Mouse (Mus musculus): Measurements from ENCODE around the gene Foxred2. TPM values are rescaled to one million over a fixed set of nuclear protein-coding genes. Genes with fewer than 3 reads are reported as not detected.
A peak's percentile ranks its signal among the peaks of the same experiment; 100 is the strongest.

Gene Foxred2
- polyA plus RNA-seq, 1 experiment from 2014 or later: 8.4 TPM

DNA sequence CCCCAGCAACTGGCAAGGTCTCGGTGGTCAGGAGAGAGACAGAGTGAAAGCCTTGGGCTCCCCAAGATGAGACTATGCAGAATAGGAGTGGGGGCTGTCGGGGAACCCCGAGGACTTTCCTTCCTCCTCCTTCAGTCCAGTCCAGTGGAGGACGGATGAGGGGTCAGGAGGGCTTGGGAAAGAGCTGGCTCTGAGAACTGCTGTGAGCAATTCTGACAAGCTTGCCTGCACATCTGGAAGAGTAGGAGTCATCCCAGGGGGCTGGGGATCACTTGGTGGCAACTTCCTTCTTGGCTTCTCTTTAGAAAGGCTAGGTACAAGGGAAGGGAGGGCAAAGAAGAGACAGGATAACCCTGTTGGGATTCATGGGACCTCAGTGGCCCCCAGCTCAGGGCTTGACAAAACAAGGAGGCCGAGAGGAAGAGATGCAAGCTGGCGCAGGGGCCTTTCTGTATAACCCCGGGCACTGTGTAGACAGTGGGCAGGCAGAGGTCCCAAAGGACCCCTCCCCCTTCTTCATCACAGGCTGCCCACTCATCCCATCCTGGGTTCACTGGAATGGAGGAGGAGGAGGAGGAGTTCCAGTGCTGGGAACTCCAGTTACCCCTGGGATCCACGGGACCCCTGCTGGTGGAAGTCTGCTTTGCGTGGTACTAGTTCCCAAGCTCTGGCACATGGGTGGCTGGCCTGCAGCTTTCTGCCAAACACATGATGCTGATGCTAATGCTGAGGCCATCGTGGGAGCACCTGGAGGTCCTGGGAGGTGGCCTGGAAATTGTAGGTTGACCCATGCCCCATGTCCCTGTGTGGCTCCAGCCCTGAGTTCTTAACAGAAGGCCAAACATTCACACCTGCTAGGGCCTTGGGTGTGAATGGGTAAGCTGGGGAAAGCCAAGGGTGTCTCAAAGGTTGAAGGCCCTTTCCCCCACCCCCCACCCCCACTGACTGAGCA is 35.7 kb downstream of the Foxred2 start:
- ATAC-seq (replicated peaks; ENCODE audit: insufficient number of reproducible peaks, low FRiP score, low TSS enrichment, low read depth) (no peak), DNase-seq (ENCODE audit: low spot score) (peak; percentile 50)
- H3K27ac ChIP-seq (replicated peaks; ENCODE audit: low read depth, low read length): no peak overlapping the region
- H3K36me3 ChIP-seq (replicated peaks; ENCODE audit: control insufficient read depth, insufficient read depth, low read depth, low read length): peaks cover 4% of the 10 kb centered on the region
- H3K4me1 ChIP-seq (ENCODE audit: control insufficient read depth, insufficient read depth, low read length): no peaks in the 10 kb centered on the region
- no peaks in the 10 kb centered on the region for H3K27me3 ChIP-seq (ENCODE audit: control insufficient read depth, insufficient read depth, low read length)
- WGBS: 73% methylated on average over 10 of the region's 10 CpGs
- H3K9ac ChIP-seq (replicated peaks; ENCODE audit: low read length): no peak overlapping the region
- H3K9me3 ChIP-seq (replicated peaks; ENCODE audit: control insufficient read depth, low read length): no peaks in the 10 kb centered on the region
- no peak overlapping the region for H3K4me3 ChIP-seq (ENCODE audit: low read depth, low read length)
- H3K4me2 ChIP-seq (ENCODE audit: low read depth, low read length): no peak overlapping the region

DNA sequence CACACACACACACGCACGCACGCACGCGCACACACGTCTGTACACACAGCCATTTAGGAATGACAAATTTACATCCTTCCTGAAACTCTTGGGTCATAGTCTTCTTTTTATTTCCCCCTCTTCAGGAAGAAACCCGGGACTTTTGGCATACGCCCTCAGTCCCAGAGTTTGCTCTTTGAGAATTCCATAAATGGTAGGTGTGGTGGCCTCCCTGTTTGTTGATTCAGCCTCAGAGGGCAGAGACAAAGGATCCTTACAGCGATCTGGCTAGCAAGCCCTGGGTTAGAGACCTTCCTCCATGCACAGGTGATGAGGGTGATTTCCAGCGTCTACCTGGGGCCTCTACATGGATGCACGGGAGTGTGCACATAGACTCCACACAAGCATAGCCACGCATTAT is 37.1 kb downstream of the Foxred2 start:
- Histone ChIP-seq H3K4me3 (ENCODE audit: low read depth, low read length) (no peak overlapping the region), H3K27me3 (ENCODE audit: control insufficient read depth, insufficient read depth, low read length) (no peaks in the 10 kb centered on the region), H3K4me1 (ENCODE audit: control insufficient read depth, insufficient read depth, low read length) (no peaks in the 10 kb centered on the region), H3K4me2 (ENCODE audit: low read depth, low read length) (no peak overlapping the region), H3K27ac (replicated peaks; ENCODE audit: low read depth, low read length) (no peak overlapping the region), H3K9me3 (replicated peaks; ENCODE audit: control insufficient read depth, low read length) (no peaks in the 10 kb centered on the region), H3K36me3 (replicated peaks; ENCODE audit: control insufficient read depth, insufficient read depth, low read depth, low read length) (peaks cover 9% of the 10 kb centered on the region), H3K9ac (replicated peaks; ENCODE audit: low read length) (no peak overlapping the region)
- no peak for DNase-seq (ENCODE audit: low spot score)
- no peak for ATAC-seq (replicated peaks; ENCODE audit: insufficient number of reproducible peaks, low FRiP score, low TSS enrichment, low read depth)
- 90% methylated on average over 12 of the region's 12 CpGs for WGBS

DNA sequence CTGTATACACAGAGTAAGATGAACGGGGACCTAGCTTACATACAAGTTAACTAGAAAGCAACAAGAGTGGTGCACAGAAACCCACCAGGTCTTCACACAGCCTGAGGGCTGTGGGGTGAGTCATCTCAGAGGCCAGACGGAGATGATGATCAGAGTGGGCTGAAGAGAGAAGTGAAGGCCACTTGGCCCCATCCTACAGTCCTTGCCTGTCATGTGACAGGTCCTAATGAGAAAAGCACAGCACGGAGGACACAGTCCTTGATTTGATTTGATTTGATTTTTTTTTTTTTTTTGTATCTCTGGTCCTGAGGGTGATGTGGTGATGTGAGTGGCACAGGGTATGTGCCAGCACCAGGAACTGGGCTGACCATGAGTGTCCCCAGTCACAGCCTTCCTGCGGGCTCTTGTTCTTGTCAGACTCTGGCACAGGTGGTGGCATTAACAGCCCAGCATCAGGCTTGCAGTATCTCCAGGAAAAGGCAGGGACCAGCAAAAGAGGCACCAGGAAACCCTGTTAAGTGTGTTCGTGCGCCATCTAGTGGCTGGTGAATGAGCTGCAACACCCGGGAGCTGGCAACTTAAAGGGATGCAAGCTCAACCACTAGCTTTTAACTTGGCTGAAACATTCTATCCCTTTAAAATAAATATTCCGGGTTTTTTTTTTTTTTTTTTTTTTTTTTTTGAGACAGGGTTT is 39.5 kb downstream of the Foxred2 start:
- Histone ChIP-seq H3K27me3 (ENCODE audit: control insufficient read depth, insufficient read depth, low read length) (no peaks in the 10 kb centered on the region), H3K4me2 (ENCODE audit: low read depth, low read length) (no peak overlapping the region), H3K9ac (replicated peaks; ENCODE audit: low read length) (no peak overlapping the region), H3K27ac (replicated peaks; ENCODE audit: low read depth, low read length) (no peak overlapping the region), H3K4me3 (ENCODE audit: low read depth, low read length) (no peak overlapping the region), H3K4me1 (ENCODE audit: control insufficient read depth, insufficient read depth, low read length) (no peaks in the 10 kb centered on the region), H3K36me3 (replicated peaks; ENCODE audit: control insufficient read depth, insufficient read depth, low read depth, low read length) (peaks cover 5% of the 10 kb centered on the region), H3K9me3 (replicated peaks; ENCODE audit: control insufficient read depth, low read length) (no peaks in the 10 kb centered on the region)
- DNase-seq (ENCODE audit: low spot score): peak; percentile 95
- no peak for ATAC-seq (replicated peaks; ENCODE audit: insufficient number of reproducible peaks, low FRiP score, low TSS enrichment, low read depth)
- 42% methylated on average over 8 of the region's 8 CpGs for WGBS

DNA sequence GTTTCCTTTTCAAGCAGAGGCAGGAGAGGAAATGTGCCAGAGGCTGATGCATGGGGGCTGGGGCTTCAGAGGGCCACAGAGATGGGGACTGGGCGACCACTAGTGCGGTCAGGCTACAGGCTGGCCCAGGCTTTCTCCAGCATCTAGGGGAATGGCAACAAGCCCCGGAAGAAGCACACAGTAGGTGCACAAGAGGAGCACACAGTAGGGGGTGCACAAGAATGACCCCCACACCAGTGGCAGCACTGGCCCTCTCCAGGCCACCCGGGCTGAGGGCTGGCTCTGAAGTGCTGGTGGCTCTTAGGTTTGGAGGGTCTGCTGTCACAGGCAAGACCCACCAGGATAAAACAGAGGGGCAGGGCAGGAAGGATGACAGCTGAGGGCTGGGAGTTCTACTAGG is 41.2 kb downstream of the Foxred2 start:
- ATAC-seq (replicated peaks; ENCODE audit: insufficient number of reproducible peaks, low FRiP score, low TSS enrichment, low read depth) (no peak), DNase-seq (ENCODE audit: low spot score) (no peak)
- Histone ChIP-seq H3K9me3 (replicated peaks; ENCODE audit: control insufficient read depth, low read length) (no peaks in the 10 kb centered on the region), H3K27ac (replicated peaks; ENCODE audit: low read depth, low read length) (no peak overlapping the region), H3K36me3 (replicated peaks; ENCODE audit: control insufficient read depth, insufficient read depth, low read depth, low read length) (peaks cover 5% of the 10 kb centered on the region; the same call in 1 of the 2 replicates), H3K4me2 (ENCODE audit: low read depth, low read length) (no peak overlapping the region), H3K9ac (replicated peaks; ENCODE audit: low read length) (no peak overlapping the region), H3K27me3 (ENCODE audit: control insufficient read depth, insufficient read depth, low read length) (no peaks in the 10 kb centered on the region), H3K4me3 (ENCODE audit: low read depth, low read length) (no peak overlapping the region), H3K4me1 (ENCODE audit: control insufficient read depth, insufficient read depth, low read length) (no peaks in the 10 kb centered on the region)
- 94% methylated on average over 4 of the region's 4 CpGs for WGBS

DNA sequence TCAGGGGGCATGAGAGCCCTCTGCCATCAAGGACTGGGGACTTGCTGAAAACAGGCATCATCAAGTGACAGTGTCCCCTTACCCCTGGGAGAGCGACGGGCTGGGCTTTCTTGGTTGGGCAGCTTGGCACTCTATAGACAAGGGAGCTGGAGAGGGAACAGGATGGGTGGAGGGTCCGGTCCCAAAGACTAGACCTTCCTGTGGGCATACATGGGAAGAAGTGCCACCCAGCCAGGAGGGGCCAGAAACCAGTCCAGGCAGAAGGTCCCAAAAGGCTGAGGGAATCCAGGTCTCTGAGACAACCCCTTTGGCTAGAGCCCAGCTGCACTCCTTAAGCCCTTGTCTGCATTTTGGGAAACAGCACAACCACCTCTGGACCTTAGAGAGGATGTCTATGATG is 42.0 kb downstream of the Foxred2 start:
- WGBS: 96% methylated on average over 3 of the region's 3 CpGs
- no peak for ATAC-seq (replicated peaks; ENCODE audit: insufficient number of reproducible peaks, low FRiP score, low TSS enrichment, low read depth)

DNA sequence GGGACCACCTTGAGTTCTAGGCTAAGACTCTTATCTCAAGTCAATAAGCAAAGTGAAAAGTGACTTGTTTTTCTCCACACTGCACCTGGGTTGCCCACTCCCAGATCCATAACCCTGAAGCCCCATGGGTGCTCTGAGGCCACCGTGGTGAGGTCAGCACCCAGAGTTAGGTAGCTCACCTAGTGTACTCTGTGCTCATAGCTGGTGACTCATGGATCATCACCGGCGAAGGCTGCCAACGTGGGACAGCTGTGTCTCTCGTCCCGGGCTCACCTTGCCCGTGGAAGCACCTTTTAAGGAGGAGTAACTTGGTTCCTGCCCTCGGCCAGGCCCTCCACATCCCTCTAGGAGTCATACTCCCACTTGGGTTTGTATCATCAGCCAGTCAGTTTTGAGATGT is 43.5 kb downstream of the Foxred2 start:
- H3K27me3 ChIP-seq (ENCODE audit: control insufficient read depth, insufficient read depth, low read length): no peaks in the 10 kb centered on the region
- no peaks in the 10 kb centered on the region for H3K9me3 ChIP-seq (replicated peaks; ENCODE audit: control insufficient read depth, low read length)
- no peak overlapping the region for H3K4me2 ChIP-seq (ENCODE audit: low read depth, low read length)
- no peak overlapping the region for H3K9ac ChIP-seq (replicated peaks; ENCODE audit: low read length)
- H3K4me3 ChIP-seq (ENCODE audit: low read depth, low read length): no peak overlapping the region
- no peak overlapping the region for H3K27ac ChIP-seq (replicated peaks; ENCODE audit: low read depth, low read length)
- H3K4me1 ChIP-seq (ENCODE audit: control insufficient read depth, insufficient read depth, low read length): no peaks in the 10 kb centered on the region
- no peak for DNase-seq (ENCODE audit: low spot score)
- ATAC-seq (replicated peaks; ENCODE audit: insufficient number of reproducible peaks, low FRiP score, low TSS enrichment, low read depth): no peak
- WGBS: 84% methylated on average over 8 of the region's 8 CpGs
- peaks cover 5% of the 10 kb centered on the region; the same call in 1 of the 2 replicates for H3K36me3 ChIP-seq (replicated peaks; ENCODE audit: control insufficient read depth, insufficient read depth, low read depth, low read length)

More for the DNA sequence above, 42.0 kb downstream of the Foxred2 start:
- Histone ChIP-seq H3K9ac (replicated peaks; ENCODE audit: low read length) (no peak overlapping the region), H3K27me3 (ENCODE audit: control insufficient read depth, insufficient read depth, low read length) (no peaks in the 10 kb centered on the region), H3K4me2 (ENCODE audit: low read depth, low read length) (no peak overlapping the region), H3K4me1 (ENCODE audit: control insufficient read depth, insufficient read depth, low read length) (no peaks in the 10 kb centered on the region), H3K4me3 (ENCODE audit: low read depth, low read length) (no peak overlapping the region), H3K9me3 (replicated peaks; ENCODE audit: control insufficient read depth, low read length) (no peaks in the 10 kb centered on the region), H3K36me3 (replicated peaks; ENCODE audit: control insufficient read depth, insufficient read depth, low read depth, low read length) (peaks cover 5% of the 10 kb centered on the region; the same call in 1 of the 2 replicates), H3K27ac (replicated peaks; ENCODE audit: low read depth, low read length) (no peak overlapping the region)
- DNase-seq (ENCODE audit: low spot score): no peak

DNA sequence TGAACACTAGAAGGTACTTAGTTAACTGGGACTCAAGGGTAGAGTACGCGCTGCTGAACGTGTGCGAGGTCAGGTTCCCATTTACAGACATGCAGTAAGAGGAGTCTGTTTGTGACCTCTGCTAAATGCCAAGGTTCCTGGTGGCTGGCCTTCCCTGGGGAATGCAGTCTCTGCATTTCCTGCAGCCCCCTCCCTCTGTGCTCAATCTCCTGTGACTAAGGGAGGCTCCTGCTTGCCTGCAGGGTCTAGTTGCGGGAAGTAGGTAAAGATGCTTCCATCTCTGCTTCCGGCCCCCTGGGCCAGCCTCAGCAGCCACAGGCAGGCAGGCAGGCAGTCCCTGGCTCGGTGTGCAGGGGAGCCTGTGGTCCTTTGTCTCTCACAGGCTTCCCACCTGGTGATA is 43.9 kb downstream of the Foxred2 start:
- Histone ChIP-seq H3K4me2 (ENCODE audit: low read depth, low read length) (no peak overlapping the region), H3K27ac (replicated peaks; ENCODE audit: low read depth, low read length) (no peak overlapping the region), H3K4me1 (ENCODE audit: control insufficient read depth, insufficient read depth, low read length) (no peaks in the 10 kb centered on the region), H3K4me3 (ENCODE audit: low read depth, low read length) (no peak overlapping the region), H3K27me3 (ENCODE audit: control insufficient read depth, insufficient read depth, low read length) (no peaks in the 10 kb centered on the region), H3K36me3 (replicated peaks; ENCODE audit: control insufficient read depth, insufficient read depth, low read depth, low read length) (peaks cover 5% of the 10 kb centered on the region; the same call in 1 of the 2 replicates), H3K9ac (replicated peaks; ENCODE audit: low read length) (no peak overlapping the region; the same call in 1 of the 2 replicates), H3K9me3 (replicated peaks; ENCODE audit: control insufficient read depth, low read length) (no peaks in the 10 kb centered on the region)
- DNase-seq (ENCODE audit: low spot score): no peak
- no peak for ATAC-seq (replicated peaks; ENCODE audit: insufficient number of reproducible peaks, low FRiP score, low TSS enrichment, low read depth)
- 49% methylated on average over 7 of the region's 7 CpGs for WGBS

DNA sequence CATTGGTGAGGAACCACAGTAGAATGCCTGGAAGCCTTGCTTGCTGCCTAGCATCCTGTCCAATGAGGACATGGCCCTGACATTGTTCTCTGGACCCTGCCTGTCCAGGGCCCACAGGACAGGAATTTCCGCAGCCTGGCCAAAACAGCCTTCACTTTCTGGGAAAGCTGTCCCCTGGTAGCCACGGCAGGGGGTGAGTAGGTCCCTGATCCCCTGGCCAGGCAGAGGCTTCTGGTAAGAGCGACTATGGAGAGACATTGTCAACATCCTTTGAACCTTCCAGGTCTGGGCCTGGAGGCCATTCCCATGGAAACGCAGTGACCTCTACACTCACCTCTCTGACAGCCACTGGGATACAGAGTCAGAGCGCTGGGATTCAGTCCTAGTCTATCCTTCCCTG is 44.5 kb downstream of the Foxred2 start:
- H3K27ac ChIP-seq (replicated peaks; ENCODE audit: low read depth, low read length): no peak overlapping the region
- H3K9ac ChIP-seq (replicated peaks; ENCODE audit: low read length): no peak overlapping the region
- H3K9me3 ChIP-seq (replicated peaks; ENCODE audit: control insufficient read depth, low read length): no peaks in the 10 kb centered on the region
- H3K4me1 ChIP-seq (ENCODE audit: control insufficient read depth, insufficient read depth, low read length): no peaks in the 10 kb centered on the region
- 46% methylated on average over 5 of the region's 5 CpGs for WGBS
- H3K4me3 ChIP-seq (ENCODE audit: low read depth, low read length): no peak overlapping the region
- peaks cover 5% of the 10 kb centered on the region; the same call in 1 of the 2 replicates for H3K36me3 ChIP-seq (replicated peaks; ENCODE audit: control insufficient read depth, insufficient read depth, low read depth, low read length)
- ATAC-seq (replicated peaks; ENCODE audit: insufficient number of reproducible peaks, low FRiP score, low TSS enrichment, low read depth): no peak
- H3K4me2 ChIP-seq (ENCODE audit: low read depth, low read length): no peak overlapping the region
- no peak for DNase-seq (ENCODE audit: low spot score)
- H3K27me3 ChIP-seq (ENCODE audit: control insufficient read depth, insufficient read depth, low read length): no peaks in the 10 kb centered on the region

Data from embryonic facial prominence, embryonic 11.5 days (tissue).